Mouse (Mus musculus): ENCODE results near the gene Dis3l. TPM values are rescaled to one million over a fixed set of nuclear protein-coding genes. Genes with fewer than 3 reads are reported as not detected.
A peak's percentile ranks its signal among the peaks of the same experiment; 100 is the strongest.

The Dis3l gene
- polyA plus RNA-seq (2012; rRNA removed): 94.9 and 99.3 TPM in 2 replicates

DNA sequence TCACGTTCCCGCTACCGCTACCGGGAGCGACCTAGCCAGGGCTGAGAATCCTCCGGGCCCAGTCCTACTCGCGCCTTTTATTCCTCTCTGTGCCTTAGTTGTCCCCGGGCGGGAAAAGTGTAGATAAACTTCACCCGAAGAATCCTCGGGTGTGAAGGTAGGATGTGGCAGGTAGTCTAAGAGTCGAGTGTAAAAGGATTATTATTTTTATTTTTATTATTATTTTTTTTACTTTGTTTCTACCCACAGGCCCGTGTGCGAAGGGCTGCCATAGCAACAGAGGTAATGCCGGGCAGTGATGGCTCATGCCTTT is at the start of gene Dis3l:
TSS of gene Dis3l (minus strand) at position 35 of the 313 bp plus-strand sequence.
- Histone ChIP-seq H3K27ac (ENCODE audit: control insufficient read depth, insufficient read depth, low read depth, low read length) (peak within 1 kb of the TSS; percentile 99), H3K4me1 (ENCODE audit: control insufficient read depth, insufficient read depth, low read length) (peaks cover 2% of the 10 kb centered on the region), H3K27me3 (ENCODE audit: control insufficient read depth, insufficient read depth, low read length) (no peaks in the 10 kb centered on the region), H3K4me3 (ENCODE audit: control insufficient read depth, low read depth, low read length) (peak within 1 kb of the TSS; percentile 98), H3K36me3 (ENCODE audit: control insufficient read depth, insufficient read depth, low read length) (peaks cover 3% of the 10 kb centered on the region)
- TF ChIP-seq POLR2A (IDR thresholded peaks at IDR 0.05; ENCODE audit: control insufficient read depth, low read depth, low read length): no peak

DNA sequence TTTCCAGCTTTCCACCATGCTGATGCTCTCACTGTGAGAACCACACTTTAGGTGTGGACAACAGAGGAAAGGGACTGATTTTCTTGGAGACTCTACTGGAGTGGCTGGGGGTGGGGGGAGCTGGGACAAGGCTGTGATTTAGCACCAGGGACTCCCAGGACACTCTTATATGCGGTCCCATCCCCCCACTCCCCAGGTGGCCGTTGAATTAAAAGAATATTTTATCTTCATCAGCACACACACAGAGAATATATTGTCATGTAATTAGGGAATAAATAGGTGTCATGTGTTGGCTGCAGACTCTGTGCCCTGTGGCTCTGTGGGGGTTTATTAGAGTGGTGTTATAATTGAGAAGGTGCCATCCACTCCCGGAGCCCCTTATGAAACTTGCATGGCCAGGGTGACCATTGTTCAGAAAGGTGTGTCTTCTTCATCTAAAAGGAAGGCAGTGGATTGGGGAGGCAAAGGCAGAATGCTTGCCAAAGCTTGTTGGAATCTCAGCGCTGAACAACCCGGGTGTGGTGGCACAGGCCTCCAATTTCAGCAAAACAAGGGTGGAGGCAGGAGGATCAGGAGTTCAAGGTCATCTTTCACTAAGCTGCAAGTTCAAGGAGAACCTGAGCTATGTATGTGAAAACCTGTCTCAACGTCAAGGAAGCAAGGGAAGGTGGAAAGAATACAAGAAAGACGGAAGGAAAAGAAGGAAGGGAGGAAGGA is 48.6 kb upstream of the Dis3l start:
- no peak overlapping the region for H3K4me3 ChIP-seq (ENCODE audit: control insufficient read depth, low read depth, low read length)
- no peaks in the 10 kb centered on the region for H3K36me3 ChIP-seq (ENCODE audit: control insufficient read depth, insufficient read depth, low read length)
- H3K27me3 ChIP-seq (ENCODE audit: control insufficient read depth, insufficient read depth, low read length): no peaks in the 10 kb centered on the region; the same call in 1 of the 2 replicates
- H3K27ac ChIP-seq (ENCODE audit: control insufficient read depth, insufficient read depth, low read depth, low read length): no peak overlapping the region
- H3K4me1 ChIP-seq (ENCODE audit: control insufficient read depth, insufficient read depth, low read length): peaks cover 20% of the 10 kb centered on the region
- TF ChIP-seq POLR2A (IDR thresholded peaks at IDR 0.05; ENCODE audit: control insufficient read depth, low read depth, low read length): no peak
- TF ChIP-seq CTCF (IDR thresholded peaks at IDR 0.05; ENCODE audit: control insufficient read depth, insufficient read depth, insufficient replicate concordance, low read depth, low read length): no peak

DNA sequence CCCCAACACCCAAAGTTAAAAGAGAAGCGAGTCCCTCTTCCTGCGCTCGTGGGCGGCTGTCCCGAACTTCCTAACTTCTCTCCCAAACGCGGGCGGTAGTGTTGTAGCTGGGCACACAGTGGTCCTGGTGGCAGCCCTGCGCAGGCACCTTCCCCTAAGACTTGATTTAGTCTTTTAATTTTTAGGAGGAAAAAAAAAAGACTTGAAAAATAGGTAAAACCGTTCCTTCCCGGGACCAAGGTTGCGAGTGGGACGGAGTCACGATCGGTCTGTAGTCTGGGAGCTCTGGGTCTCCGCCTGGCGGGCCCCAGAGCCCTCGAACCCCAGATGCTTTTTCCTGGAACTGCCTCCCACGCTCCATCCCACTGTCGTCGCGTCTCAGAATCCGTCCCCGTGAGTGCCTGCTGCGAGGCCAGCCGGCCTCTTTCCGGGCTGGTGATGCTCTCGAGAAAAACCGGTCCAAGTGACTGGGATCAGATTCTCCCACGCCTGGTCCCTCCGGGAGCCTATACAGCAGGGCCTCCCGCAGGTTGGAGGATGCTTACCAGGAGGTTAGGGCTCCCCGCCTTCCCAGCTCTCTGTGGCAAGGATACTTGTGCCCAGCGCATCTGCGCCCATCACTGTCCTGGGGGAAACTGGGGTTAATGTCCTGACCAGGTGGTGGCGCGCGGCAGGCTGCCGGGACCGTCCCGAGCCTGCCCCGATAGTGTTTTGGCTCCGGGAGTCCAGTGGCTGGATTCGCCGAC is 45.6 kb upstream of the Dis3l start:
- Histone ChIP-seq H3K27ac (ENCODE audit: control insufficient read depth, insufficient read depth, low read depth, low read length) (no peak overlapping the region), H3K36me3 (ENCODE audit: control insufficient read depth, insufficient read depth, low read length) (no peaks in the 10 kb centered on the region), H3K4me1 (ENCODE audit: control insufficient read depth, insufficient read depth, low read length) (peaks cover 11% of the 10 kb centered on the region), H3K27me3 (ENCODE audit: control insufficient read depth, insufficient read depth, low read length) (no peaks in the 10 kb centered on the region; the same call in 1 of the 2 replicates), H3K4me3 (ENCODE audit: control insufficient read depth, low read depth, low read length) (peak overlapping the region; percentile 68)
- TF ChIP-seq POLR2A (IDR thresholded peaks at IDR 0.05; ENCODE audit: control insufficient read depth, low read depth, low read length) (no peak), CTCF (IDR thresholded peaks at IDR 0.05; ENCODE audit: control insufficient read depth, insufficient read depth, insufficient replicate concordance, low read depth, low read length) (no peak)

DNA sequence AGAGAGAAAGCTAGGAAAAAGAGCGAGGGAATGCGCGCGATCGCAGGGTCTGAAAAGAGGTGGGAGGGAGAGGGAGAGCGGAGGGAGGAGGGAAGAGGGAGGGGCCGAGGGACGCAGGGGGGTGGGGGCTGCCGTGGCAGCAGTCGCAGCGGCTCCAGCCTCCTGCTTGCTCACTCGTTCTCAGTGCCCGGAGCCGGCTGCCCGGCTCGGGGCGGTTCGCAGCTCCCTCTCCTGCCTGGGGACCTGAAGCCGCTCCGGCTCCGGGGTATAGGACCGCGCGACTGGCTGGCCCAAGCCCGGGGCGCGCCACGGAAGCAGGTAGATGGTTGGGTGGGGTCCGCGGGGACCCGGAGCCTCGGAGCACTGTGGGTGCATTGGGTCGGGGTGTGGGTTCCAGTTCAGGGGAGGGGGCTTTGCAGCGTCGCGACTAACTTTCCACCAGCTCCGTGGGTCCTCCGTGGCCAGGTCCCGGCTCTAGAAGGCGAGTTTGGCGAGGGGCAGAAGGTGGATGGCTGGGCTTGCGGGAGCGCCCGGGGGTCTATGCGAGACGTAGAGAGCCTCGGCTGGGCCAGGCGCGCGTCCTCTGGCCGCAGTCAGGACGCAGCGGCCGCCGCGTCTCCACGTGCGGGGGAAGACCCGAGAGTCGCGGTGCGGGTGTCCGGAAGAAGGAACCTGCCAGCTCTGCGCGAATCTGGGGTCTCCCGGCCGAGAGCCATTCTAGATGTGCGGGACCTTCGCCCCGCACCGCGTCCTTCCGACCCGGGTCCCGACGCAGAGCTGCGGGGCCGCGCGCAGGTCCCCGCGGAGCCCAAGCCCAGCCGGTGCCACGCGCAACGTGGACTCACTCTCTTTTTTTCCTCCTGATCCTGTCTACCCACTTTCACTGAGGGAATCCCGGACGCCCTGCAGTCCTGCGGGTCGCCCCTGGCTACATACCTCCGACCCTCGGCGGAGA is 44.7 kb upstream of the Dis3l start, which contains the start of gene Megf11:
TSS of gene Megf11 (plus strand) at position 116 of the 955 bp plus-strand sequence.
- H3K36me3 ChIP-seq (ENCODE audit: control insufficient read depth, insufficient read depth, low read length): no peaks in the 10 kb centered on the region
- peak within 1 kb of the TSS; percentile 68 for H3K4me3 ChIP-seq (ENCODE audit: control insufficient read depth, low read depth, low read length)
- no peak for TF ChIP-seq POLR2A (IDR thresholded peaks at IDR 0.05; ENCODE audit: control insufficient read depth, low read depth, low read length)
- no peak for TF ChIP-seq CTCF (IDR thresholded peaks at IDR 0.05; ENCODE audit: control insufficient read depth, insufficient read depth, insufficient replicate concordance, low read depth, low read length)
- no peaks in the 10 kb centered on the region; the same call in 1 of the 2 replicates for H3K27me3 ChIP-seq (ENCODE audit: control insufficient read depth, insufficient read depth, low read length)
- H3K4me1 ChIP-seq (ENCODE audit: control insufficient read depth, insufficient read depth, low read length): peaks cover 11% of the 10 kb centered on the region
- no peak within 1 kb of the TSS for H3K27ac ChIP-seq (ENCODE audit: control insufficient read depth, insufficient read depth, low read depth, low read length)

DNA sequence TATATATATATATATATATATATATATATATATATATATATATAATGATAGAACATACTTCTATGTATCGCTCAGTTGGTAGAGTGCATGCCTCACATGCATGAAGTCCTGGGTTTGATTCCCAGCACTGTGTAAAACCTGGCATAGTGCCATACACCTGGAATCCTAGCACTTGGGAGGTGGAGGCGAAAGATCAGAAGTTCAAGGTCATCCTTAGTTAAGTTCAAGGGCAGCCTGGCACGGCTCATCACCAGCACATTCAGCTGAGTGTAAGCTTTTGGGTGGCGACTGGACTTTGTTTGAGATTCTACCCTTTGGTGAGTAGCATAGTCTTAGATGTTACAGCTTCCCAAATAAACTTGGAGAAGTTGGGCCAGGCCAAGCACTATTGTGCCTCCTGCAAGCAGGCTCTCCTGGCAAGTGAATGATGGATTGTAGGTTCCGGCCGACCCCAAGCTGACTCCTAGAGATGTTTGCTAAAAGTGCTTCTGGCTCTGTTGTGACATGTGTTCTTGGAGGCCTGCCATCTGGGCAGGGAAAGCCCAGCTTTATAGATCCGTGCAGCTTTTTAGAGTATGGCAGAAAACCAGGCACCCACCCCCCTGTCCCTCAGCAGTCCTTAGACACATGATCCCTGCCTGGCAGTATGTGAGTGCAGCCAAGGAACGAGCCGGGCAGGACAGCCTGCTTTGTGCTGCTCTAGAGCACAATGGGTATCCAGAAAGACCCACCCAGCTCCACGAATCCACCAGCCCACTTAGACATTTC is 42.1 kb upstream of the Dis3l start:
- no peak overlapping the region for H3K27ac ChIP-seq (ENCODE audit: control insufficient read depth, insufficient read depth, low read depth, low read length)
- H3K4me3 ChIP-seq (ENCODE audit: control insufficient read depth, low read depth, low read length): no peak overlapping the region
- no peaks in the 10 kb centered on the region; the same call in 1 of the 2 replicates for H3K27me3 ChIP-seq (ENCODE audit: control insufficient read depth, insufficient read depth, low read length)
- H3K36me3 ChIP-seq (ENCODE audit: control insufficient read depth, insufficient read depth, low read length): no peaks in the 10 kb centered on the region
- no peak for TF ChIP-seq POLR2A (IDR thresholded peaks at IDR 0.05; ENCODE audit: control insufficient read depth, low read depth, low read length)
- TF ChIP-seq CTCF (IDR thresholded peaks at IDR 0.05; ENCODE audit: control insufficient read depth, insufficient read depth, insufficient replicate concordance, low read depth, low read length): no peak
- peaks cover 11% of the 10 kb centered on the region for H3K4me1 ChIP-seq (ENCODE audit: control insufficient read depth, insufficient read depth, low read length)

DNA sequence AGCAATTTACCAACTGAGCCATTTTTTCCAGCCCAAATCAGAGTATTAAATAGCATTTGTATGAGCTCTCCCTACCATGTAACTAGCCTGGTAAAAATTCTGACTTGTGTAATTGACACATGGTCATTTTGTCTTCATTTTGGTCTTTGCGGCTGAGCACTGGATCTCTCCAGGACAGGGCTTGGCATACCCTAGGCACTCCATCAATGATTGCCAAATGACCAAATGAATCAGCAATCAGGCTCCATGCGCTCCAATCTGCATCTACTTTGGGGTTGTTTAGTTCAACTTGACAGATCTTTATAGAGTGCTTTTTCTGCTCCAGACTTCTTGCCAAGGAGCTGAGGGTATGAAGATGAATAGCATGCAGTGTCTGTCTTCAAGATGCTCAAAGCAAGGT is 35.3 kb upstream of the Dis3l start:
- TF ChIP-seq CTCF (IDR thresholded peaks at IDR 0.05; ENCODE audit: control insufficient read depth, insufficient read depth, insufficient replicate concordance, low read depth, low read length) (no peak), POLR2A (IDR thresholded peaks at IDR 0.05; ENCODE audit: control insufficient read depth, low read depth, low read length) (no peak)
- no peak overlapping the region for H3K27ac ChIP-seq (ENCODE audit: control insufficient read depth, insufficient read depth, low read depth, low read length)

More for the DNA sequence above, 35.3 kb upstream of the Dis3l start:
- Histone ChIP-seq H3K4me3 (ENCODE audit: control insufficient read depth, low read depth, low read length) (no peak overlapping the region), H3K4me1 (ENCODE audit: control insufficient read depth, insufficient read depth, low read length) (no peaks in the 10 kb centered on the region), H3K36me3 (ENCODE audit: control insufficient read depth, insufficient read depth, low read length) (no peaks in the 10 kb centered on the region), H3K27me3 (ENCODE audit: control insufficient read depth, insufficient read depth, low read length) (no peaks in the 10 kb centered on the region)
